Mouse (Mus musculus) adrenal gland, postnatal 36 days (tissue): ENCODE measurements at regions not wholly inside any gene's neighbourhood (a gene's known extent, or its start where the extent isn't known, plus 50 kb on each side); places are given as distances from the start of the nearest gene placed in this dataset.
A peak's percentile ranks its signal among the peaks of the same experiment; 100 is the strongest.
"Not testable (repeated sequence)": the region's sequence is repeated elsewhere in the genome, so short reads cannot be mapped to it uniquely, and the experiment has no call there.

Experiments
- DNase-seq, 2 experiments: peaks; one replicate each; pipeline ENCODE4 v3.0.0; 2021; ENCODE audit warnings: mixed read lengths in 1 of 2

DNA sequence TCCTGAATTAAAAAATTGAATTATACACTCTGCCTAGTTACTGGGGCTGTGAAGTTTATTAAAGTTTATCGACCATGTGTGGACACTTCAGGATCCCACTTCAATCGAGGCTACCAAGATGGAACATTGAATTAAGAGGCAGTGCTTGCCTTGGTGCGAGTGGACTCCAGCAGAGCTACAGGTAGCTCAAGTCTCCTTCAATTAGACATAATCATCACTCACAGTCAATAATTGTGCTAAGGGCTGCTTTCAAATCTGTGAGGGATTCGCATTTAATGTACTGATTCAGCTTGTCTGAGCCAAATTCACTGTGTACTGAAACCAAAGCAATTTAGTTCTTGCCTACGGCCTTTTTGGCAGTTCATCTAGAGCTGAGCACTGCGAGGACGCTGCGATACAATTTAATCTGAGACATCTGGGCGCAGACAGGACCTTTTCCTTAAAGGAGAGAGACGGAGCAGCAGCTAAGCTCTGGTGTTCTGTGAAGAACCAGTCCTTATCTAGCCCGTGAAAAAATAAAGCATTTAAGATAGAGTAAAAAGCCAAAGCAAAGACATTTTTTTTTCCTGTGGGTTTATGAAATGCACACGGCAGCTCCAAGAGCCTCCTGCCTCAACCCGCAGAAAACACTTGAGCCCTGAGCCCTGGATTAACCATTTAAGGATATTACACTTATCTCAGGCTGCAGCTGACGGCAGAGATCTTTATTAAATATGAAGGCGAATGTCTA lies 220.8 kb upstream of the Irx1 start:
- no peak for DNase-seq

GRCm38 (mm10) chr13:72184846-72185118 lies 221.3 kb upstream of the Irx1 start:
- DNase-seq = no peak

DNA sequence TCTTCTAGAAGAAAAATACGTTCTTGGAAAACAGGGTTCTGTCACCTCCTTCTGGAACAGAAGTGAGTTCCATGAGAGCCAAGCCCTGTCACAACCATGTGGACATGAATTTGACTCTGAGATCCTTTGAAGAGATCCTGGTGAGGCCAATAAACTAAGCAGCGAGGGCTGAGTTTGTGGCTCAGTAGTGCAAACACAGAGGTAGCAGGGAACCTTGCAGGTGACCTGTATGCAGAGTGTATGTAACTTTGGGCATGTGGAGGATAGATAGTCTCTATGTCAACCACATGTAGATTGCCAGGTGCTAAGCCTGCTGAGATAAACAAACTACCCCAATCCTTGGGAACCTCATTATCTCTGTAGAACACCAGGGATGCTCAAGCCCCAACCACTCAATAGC lies 232.4 kb upstream of the Irx1 start:
- no peak for DNase-seq

GRCm38 (mm10) chr13:72198341-72199105 lies 235.0 kb upstream of the Irx1 start:
- DNase-seq = no peak

- no peak for DNase-seq
Measured at GRCm38 (mm10) chr13:72209518-72209917, 246.0 kb upstream of the Irx1 start.

- peak in 1 of 2 experiments; percentile 5 for DNase-seq
Measured at GRCm38 (mm10) chr13:72209946-72210456, 246.5 kb upstream of the Irx1 start.

DNA sequence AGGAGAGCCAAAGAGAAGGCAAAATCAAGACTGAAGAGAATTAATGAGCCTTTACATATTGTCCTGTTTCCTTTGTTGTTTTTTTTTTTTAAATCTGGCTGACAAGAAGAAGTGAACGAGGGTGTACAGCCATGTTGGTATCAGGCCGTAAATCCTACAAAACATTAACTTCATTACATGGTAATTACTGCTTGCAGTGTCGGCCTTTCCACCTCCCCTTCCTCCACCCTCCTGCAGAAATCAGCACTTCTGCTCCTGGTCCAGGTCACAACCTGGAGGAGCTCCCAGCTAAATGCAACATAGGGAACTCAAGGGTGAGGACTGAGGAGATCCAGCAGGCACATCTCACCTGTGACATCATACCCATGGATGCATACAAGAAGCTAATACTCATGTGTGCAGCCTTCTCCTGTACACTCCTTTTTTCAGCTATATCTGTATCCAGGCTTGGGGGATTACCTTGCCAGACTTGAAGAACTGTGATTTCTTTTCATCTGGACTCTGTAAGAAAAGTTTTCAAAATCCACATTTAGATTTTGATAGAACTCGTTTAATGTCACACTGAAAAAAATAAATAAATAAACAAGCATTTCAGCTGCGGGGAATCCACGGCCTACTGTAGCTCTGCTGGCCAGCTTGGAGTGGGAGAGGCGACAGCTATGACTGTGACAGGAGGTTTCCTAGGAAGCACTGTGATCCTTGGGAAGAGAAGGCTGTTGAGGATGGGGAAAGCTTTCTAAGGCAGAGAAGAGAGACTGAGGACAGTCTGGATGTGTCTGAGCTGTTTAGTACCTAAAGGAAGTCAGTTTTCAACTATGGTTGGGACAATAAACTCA lies 247.2 kb upstream of the Irx1 start:
- DNase-seq = no peak

DNA sequence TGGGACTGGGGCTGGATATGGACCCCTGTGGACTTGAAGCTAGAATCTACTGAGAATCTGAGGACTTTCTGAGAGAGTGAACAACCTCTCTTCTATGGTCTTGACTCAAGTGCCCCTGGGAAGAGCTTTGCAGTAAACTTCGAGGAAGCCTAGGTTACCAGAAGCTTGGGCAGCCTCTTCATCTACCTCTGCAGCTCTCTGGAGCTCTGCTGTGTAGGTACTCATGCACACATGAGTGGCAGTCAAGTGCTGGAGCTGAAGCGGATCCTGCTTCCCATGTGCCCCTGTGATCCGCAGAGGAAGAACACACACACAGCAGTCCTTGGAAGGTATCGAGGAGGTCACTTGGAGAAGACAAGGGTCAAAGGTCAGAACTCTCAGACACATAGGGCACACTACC lies 248.2 kb upstream of the Irx1 start:
- DNase-seq = no peak

- DNase-seq = no peak
Measured at GRCm38 (mm10) chr13:72212747-72213146, 249.2 kb upstream of the Irx1 start.

DNA sequence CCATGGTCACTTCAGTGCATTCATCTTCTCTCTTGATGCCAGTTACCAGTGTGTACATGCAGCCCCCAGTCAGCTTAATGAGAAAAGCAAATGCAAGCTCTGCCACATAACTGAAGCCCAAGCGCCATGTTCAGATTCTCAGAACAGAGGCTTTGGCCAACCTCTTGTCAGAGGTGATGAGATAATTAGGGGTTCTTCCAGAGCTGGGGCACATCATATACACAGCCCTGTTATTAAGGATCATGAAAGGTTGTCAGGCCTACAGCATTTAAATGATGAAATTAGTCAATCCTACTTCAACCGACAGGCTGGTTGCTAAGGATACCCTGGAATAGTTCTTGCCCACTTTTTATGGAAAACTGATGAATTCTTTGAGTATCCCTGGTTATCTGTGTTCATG lies 255.8 kb upstream of the Irx1 start:
- no peak for DNase-seq

DNA sequence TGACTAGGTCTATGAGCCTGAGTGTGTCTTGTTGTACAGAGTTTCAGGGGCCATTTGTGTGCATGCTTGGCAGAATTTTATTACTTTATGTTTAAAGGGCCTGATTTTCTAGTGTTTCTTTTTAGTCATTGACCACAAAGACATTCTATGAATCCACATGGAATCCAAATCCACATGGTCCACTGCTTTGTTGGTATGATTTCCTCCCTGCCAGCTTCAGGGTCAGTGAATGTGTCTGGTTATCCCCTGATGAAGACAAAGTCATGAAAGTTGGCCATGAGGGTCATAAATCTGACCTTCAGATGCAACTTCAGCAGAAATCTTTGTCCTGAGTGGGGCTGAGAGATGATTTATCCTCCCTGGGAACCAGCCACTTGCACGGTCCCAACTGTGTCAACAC lies 263.6 kb upstream of the Irx1 start:
- DNase-seq = no peak

- no peak for DNase-seq
Measured at GRCm38 (mm10) chr13:72231032-72231591, 267.6 kb upstream of the Irx1 start.

- no peak for DNase-seq
Measured at GRCm38 (mm10) chr13:72232080-72232479, 268.6 kb upstream of the Irx1 start.

- no peak for DNase-seq
Measured at GRCm38 (mm10) chr13:72241919-72242318, 278.4 kb upstream of the Irx1 start.

DNA sequence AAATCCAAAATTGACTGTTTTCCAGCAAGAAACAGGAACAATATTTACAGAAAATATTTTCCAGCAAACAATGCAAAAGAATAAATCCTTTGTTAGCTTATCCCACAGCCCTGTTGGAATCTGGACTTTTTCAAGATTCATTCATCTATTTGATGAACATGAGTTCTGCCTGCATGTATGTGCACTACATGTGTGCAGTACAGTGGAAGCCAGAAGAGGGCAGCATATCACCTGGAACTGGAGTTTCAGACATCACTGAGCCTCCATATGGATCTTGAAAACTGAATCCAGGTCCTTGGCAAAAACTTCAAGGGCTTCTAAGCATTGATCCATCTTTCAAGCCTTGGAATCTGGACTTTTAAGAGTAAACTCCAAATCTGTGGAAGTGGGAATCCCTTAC lies 286.9 kb upstream of the Irx1 start:
- DNase-seq = no peak

DNA sequence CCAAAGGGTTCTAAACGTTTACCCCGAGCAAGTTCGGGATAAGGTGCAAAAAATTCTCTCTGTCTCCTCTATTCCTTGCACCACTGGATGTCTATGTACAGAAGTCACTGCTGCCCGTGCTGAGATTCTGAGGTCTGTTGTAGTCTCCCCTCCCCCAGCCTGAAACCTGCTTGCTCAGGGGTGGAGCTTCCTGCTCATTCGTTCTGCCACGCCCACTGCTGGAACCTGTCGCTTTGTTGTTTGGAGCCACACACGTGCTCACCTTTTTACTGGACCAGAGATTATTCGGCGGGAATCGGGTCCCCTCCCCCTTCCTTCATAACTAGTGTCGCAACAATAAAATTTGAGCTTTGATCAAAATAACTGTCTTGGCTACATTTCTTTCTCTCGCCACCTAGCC lies 289.7 kb upstream of the Irx1 start:
- DNase-seq = not testable (repeated sequence)

DNA sequence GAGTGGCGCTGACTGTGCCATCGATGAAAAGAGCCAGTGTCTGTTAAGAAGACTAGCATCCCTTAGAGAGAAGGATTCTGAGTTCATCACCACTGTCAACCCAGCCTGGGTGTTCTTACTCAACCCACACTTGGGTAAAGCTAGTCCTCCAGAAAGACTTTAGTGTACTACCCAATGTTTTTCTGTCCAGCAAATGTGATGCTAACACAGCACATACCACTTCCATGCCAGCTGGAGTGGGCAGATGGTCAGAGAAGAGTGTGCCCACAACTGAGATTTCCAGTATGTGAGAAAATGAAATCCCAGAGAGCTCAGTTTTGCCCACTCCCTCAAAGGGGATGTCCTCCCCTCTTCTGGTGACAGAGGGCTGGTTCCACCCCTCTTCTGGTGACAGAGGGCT lies 295.3 kb upstream of the Irx1 start:
- no peak for DNase-seq

GRCm38 (mm10) chr13:72264416-72264815 lies 300.9 kb upstream of the Irx1 start:
- no peak for DNase-seq

DNA sequence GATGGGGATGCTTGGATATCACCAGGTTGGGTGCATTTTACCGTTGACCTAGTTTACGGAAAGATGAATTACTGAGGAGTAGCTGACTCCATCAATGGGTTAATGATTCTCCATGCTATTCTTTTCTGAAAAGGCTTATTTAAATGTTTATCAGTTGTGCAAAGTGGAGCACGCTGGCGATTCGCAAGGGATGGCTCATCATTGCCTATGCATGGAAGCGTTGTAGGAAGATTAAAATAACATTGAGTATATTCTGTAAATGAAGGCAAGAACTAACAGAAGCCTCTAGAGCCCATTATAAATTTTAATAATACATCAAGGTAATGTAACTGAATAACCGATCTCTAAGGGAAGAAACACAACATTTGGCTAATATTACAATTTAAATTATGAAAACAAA lies 301.6 kb upstream of the Irx1 start:
- no peak for DNase-seq

DNA sequence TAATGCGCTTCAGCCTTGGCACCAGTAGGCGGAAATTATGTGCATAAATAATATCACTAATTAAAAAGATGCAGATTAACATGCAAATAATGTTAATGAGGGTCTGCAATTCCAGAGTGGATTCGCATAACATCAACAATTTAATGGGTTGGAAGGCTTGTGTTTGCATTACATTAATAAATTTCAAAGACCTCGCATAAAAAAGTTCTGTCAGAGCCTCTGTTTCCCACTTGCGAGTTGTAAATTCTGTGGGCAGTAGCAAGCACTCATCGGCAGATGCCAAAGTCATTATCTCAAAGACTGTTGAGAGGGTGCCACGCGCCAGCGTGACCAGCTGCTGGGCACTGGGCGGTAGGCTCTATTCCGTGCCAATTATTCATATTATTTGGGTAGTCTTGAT lies 302.1 kb upstream of the Irx1 start:
- DNase-seq = no peak

GRCm38 (mm10) chr13:72266174-72266768 lies 302.7 kb upstream of the Irx1 start:
- no peak for DNase-seq

- no peak for DNase-seq
Measured at GRCm38 (mm10) chr13:72280343-72280742, 316.8 kb upstream of the Irx1 start.
